Mouse (Mus musculus) splenic B cell, adult 2 months (primary cell): Measurements from ENCODE around the gene Gigyf1.

Experiments
- DNase-seq: peaks from one replicate; pipeline ENCODE4 v3.0.0-alpha.2; 2011; ENCODE audit warnings: low read depth, low spot score
- H3K27me3 ChIP-seq: 2 replicates; pipeline ENCODE4 v1.6.1; 2012; ENCODE audit warnings: mild to moderate bottlenecking, low read length, moderate library complexity, mixed read lengths; ENCODE audit not compliant: control insufficient read depth, poor library complexity, insufficient read depth, severe bottlenecking
- H3K36me3 ChIP-seq: 2 replicates; pipeline ENCODE4 v1.6.1; 2012; ENCODE audit warnings: mild to moderate bottlenecking, low read length, moderate library complexity, mixed read lengths; ENCODE audit not compliant: control insufficient read depth, poor library complexity, insufficient read depth, severe bottlenecking

Gigyf1 gene

DNA sequence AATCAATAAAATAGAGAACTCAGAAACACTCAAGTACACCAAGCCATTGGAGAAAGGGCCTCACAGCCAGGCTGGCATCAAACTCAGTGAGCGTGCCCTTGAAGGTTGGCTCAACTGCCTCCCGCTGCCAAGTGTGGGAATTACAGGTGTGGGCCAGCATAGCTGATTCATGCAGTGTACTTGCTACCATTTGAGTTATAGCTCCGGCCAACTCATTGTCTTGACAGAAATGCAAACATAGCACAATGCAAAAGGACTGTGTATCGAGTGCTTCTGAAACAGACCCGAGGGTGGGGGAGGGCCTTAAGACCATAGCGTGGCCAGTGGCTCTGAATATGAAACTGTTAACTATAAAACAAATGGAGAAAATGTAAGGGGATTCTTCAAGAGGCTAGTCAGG, 14.3 kb upstream of the Gigyf1 start:
- DNase-seq, result peak; percentile 33
- H3K36me3 ChIP-seq, result 0 out of 2 replicates have a peak, but pooled peaks cover 3% of the 10 kb centered on the region
- no peaks in the 10 kb centered on the region for H3K27me3 ChIP-seq

DNA sequence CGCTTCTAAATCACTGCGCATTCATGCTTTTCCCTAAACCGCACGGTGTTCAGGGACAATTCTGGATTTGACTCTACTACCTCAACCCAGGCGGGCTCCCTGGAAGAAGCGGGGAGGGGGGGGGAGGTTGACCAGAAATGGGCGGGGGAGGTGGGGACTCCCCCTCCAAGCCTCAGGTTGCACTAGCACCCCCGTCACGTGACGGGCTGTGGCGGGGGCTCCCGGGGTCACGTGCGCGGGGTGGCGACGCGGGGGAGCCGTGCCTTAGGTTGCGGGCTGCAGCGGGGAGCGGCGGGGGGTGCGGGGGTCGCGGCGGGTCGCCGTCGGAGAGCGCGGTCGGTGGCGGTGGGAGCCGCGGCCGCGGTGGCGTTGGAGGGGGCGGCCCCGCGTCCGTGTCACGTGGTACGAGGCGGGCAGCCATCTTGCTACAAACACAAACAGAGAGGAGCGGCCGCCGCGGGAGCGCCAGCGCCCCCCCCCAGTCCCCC, 8.3 kb upstream of the Gigyf1 start:
- Histone ChIP-seq H3K27me3 (no peaks in the 10 kb centered on the region), H3K36me3 (no peaks in the 10 kb centered on the region)
- peak; percentile 78 for DNase-seq

DNA sequence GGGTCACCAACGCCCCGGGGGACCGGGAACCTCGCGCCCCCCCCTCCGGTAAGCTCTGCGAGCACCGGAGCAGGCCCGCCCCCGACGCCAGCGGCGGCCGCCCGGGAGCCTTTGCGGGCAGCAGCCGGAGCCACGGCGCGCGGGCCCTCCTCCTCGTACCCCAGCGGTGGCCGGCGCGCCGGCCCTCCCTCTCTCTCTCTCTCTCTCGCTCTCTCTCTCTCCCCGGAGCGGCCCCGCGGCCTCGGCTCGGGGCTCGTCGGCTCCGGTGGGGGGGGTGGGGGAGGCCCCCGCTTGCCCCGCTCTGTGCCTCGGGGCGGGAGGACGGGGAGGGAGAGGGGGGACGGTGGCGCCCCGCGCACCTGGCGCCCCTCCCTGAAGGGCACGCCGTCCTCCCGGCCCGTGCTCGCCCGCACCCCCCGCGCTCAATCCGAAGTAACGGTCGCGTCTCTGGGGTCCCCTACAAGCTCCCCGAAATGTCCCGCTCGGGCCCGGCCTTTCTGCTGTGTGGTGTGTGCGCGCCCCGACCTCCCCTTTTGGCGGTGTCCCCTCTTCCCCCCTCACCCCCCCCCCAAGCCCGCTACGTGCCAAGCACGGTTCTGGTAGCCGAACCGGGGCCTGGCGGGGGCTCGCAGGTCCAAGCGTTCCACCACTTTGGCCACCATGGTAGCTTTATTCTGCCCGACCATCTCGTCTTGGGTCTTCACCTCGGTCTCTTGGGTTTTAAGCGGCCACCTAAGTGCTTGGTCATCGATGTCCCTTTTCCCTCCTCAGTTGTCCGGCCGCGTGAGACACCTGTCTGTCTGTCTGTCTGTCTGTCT, 7.6 kb upstream of the Gigyf1 start:
- H3K36me3 ChIP-seq, result no peaks in the 10 kb centered on the region
- DNase-seq, result peak; percentile 47

DNA sequence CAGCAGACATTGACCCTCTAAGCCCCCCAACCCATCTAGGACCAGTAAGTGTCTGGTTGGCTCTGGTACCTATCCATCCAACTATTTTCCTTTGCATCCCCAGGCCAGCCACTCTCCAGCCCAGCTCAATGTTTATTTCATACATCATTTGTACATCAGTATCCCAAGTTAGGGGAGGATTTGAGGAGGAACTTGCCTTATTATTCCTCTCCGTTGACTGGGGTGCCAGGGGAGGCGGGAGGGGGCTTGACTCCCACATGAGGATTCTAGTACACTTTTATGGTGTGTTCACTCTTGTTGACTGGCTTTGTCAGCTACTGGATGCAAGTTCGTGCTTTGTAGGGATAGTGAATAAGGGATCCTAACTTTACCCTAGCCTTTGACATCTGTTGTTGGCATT, 6.6 kb upstream of the Gigyf1 start:
- H3K36me3 ChIP-seq, result no peaks in the 10 kb centered on the region
- H3K27me3 ChIP-seq, result no peaks in the 10 kb centered on the region
- DNase-seq, result no peak

More for the DNA sequence above, 7.6 kb upstream of the Gigyf1 start:
- H3K27me3 ChIP-seq, result no peaks in the 10 kb centered on the region

DNA sequence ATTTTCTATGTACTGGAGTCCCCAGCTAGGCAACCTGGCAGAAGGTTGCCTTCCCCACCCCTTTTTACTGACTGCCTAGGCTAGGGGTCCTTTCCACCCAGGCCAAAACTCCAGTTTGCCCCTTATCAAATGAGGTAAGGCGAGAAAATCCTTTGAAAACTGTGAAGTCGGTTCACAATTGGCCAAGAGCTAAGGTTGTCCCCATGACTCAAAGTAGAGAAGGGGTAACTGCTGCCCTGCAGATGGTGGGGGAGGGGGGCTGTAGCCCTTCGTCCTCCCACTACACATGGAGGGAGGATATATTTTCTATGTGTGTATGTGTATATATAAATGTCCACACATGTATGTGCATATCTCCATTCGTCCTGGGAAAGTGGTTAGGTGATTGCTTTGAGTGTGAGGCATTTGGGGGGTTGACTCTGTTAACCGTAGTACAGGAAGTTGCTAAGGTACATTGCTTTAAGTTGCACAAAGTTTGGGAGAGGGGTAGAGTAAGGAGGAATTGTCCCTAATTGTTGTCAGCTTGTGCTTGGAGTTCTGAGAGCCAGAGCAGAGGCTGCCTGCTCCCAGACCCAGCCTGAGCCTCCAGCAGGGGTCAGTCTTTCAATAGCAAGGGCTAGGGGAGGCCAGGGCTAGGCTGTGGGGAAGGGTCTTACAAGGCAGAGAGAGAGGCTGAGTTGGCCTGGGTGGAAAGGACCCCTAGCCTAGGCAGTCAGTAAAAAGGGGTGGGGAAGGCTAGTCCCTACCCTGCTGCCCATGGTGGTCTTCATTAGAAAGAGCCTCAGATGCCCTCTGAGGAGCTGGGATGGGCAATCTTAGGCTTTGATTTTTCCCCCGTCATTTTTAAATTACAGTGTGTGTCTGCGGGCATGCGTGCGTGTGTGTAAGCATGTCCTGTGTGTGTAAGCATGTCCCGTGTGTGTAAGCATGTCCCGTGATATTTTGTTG, 5.2 kb upstream of the Gigyf1 start:
- Histone ChIP-seq H3K36me3 (no peaks in the 10 kb centered on the region), H3K27me3 (no peaks in the 10 kb centered on the region)
- DNase-seq, result peak; percentile 39

DNA sequence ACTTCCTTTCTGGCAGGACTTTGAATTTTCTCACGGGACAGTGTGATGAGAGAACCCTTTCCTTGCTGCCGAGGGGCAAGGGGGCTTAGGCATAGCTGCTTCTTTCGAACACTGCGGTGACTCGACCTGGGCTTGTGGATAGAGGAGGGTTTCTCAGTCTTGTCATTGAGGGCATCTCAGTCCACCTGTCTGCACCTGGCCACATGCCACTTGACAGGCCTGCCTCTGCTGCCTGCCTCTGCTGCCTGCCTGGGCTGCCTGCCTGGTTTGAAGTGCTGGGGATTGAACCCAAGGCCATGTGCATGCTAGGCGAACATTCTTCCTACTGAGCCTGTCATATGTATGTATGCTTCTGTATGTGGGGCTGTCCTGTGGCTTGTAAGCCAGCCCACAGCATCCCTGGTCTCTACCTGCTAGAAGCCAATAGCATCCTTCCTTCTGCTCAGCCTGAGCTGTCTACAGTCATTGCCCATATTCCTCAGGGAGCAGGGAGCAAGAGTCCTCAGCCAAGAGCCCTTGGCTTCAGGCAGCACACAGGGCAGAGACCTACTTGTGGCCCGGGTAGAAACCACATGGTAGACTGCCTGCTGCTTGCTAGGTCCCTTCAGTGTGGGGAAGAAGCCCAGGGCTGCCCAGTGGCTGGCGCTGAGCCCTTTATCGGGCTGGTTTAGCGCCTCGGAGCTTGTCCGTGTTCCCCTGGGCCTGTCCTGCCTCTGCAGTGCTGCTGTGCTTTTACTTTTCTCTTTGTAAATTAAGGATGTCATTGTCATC, 4.2 kb upstream of the Gigyf1 start:
- DNase-seq, result no peak
- H3K36me3 ChIP-seq, result peaks cover under 1% of the 10 kb centered on the region; the same call in 1 of the 2 replicates
- no peaks in the 10 kb centered on the region for H3K27me3 ChIP-seq

DNA sequence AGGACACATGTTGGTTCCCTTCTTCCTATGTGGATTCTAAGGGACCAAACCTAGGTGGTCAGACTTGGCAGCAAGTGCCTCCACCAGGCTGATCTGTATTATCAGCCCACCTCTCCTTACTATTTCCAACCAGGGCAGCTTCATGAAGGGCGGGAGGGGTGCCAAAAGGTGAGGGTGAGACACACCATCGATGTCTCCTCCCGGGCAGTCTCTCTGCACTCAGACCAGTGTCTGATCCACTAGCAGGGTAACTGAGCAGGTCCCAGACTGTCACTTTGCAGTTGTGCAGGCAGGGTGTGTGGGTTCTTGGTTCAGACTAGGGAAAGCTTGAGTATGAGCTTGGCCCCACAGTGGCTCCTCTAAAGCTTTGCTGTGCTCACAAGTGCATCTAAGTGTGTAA, 3.5 kb upstream of the Gigyf1 start:
- DNase-seq, result no peak

DNA sequence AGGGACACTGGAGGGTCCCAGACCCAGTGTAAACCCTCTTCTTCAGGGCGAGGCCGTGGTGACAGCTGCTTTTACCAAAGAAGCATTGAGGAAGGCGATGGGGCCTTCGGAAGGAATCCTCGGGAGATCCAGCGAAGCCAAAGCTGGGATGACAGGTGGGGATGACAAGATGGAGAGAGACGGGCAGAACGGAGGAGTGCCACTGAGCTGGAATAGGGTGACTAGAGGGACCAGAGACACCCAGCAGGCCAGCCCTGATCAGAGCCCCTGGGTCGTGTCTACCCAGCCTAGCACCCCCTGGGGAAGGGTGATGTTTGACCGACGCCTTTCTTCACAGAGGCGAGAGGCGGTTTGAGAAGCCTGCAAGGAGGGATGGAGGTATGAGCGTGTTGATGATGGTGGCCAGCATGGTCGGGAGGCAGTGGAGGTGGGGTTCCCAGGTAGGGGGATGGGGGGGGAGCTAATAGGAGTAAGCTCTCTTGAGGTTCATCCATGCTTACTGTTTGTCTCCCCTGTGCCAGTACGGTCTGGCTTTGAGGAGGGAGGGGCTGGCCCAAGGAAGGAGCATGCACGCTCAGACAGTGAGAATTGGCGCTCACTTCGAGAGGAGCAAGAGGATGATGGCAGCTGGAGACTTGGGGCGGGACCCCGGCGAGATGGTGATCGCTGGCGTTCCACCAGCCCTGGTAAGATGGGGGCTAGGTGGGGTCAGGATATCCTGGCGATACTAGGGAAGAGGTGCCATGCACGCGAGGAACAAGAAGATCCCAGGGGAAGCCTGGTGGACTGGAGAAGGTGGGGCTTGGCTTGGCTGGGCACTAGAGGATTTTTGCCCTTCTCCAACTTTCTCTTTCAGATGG, 1.6 kb downstream of the Gigyf1 start:
- no peaks in the 10 kb centered on the region for H3K27me3 ChIP-seq
- peaks cover 13% of the 10 kb centered on the region for H3K36me3 ChIP-seq
- DNase-seq, result no peak

More for the DNA sequence above, 3.5 kb upstream of the Gigyf1 start:
- H3K27me3 ChIP-seq, result no peaks in the 10 kb centered on the region
- H3K36me3 ChIP-seq, result peaks cover 3% of the 10 kb centered on the region; the same call in 1 of the 2 replicates

DNA sequence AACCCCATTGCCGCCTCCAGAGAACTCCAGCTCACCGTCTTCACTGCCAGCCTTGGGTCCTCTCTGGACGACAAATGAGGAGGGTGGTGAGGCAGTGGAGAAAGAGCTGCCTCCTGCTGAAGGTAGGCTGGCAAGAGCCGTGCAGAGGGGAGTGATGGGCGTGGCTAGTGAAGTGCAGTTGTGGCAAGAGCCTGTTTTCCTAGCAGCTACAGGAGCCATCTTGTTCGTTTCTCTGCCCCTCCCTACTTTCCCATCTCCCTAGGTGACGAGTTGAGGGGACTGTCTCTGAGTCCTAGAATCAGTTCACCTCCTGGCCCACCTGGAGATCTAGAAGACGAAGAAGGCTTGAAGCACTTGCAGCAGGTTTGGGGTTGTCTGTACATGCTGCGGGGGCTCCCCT, 3.5 kb downstream of the Gigyf1 start:
- Histone ChIP-seq H3K27me3 (no peaks in the 10 kb centered on the region), H3K36me3 (peaks cover 18% of the 10 kb centered on the region)
- no peak for DNase-seq

DNA sequence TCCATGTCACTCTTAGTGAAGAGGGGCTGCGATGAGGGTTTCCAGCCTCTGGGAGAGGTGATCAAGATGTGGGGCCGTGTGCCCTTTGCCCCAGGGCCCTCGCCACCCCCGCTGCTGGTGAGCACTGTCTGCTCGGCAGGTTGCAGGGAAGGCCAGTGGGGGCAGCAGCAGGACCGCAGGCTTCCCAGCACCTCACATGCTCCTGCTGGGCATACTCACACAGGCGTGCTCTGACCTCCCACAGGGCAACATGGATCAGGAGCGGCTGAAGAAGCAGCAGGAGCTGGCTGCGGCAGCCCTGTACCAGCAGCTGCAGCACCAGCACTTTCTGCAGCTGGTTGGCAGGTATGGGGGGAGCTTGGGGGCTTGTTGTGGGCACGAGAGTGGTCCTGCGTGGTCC, 4.4 kb downstream of the Gigyf1 start:
- H3K27me3 ChIP-seq, result no peaks in the 10 kb centered on the region
- peaks cover 22% of the 10 kb centered on the region for H3K36me3 ChIP-seq
- no peak for DNase-seq

DNA sequence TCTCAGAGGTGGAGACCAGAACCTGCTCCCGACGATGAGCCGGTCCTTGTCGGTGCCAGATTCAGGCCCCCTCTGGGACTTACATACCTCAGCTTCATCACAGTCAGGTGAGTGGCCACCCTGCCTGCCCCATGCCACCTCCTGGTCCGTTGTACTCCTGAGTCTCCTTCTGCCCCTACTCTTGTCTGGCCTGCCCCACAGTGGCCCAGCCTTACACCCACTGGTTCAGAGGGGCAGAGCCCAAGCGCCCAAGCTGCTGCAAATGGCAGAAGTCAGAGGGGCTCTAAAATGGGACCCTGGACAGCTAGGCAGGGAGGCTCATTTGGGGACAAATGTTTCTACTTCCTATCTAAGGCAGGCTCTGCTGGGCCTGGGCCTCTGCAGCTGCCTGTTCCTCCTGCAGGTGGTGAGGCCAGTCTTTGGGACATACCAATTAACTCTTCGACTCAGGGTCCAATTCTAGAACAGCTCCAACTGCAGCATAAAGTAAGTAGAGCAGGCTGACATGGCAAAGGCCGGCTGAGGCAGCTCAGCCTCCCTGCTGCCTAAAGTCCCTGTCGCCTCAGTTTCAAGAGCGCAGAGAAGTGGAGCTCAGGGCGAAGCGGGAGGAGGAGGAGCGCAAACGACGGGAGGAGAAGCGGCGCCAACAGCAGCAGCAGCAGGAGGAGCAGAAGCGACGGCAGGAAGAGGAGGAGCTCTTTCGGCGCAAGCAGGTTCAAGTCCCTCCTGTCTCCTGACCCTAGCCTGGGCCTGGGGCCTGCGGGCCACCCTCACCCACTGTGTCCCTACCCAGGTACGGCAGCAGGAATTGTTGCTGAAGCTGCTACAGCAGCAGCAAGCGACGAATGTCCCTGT, 5.3 kb downstream of the Gigyf1 start:
- H3K27me3 ChIP-seq, result no peaks in the 10 kb centered on the region
- DNase-seq, result no peak
- H3K36me3 ChIP-seq, result peaks cover 25% of the 10 kb centered on the region

DNA sequence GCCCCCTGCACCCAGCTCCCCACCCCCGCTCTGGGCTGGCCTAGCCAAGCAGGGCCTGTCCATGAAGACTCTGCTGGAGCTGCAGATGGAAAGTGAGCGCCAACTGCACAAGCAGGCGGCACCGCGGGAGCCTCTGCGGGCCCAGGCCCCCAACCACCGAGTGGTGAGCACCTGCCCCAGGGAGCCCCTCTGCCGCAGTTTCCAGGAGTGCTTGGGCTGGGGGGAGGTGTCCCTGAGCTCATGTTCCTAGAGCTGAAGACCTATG, 5.8 kb downstream of the Gigyf1 start:
- Histone ChIP-seq H3K36me3 (peaks cover 28% of the 10 kb centered on the region), H3K27me3 (no peaks in the 10 kb centered on the region)
- no peak for DNase-seq

DNA sequence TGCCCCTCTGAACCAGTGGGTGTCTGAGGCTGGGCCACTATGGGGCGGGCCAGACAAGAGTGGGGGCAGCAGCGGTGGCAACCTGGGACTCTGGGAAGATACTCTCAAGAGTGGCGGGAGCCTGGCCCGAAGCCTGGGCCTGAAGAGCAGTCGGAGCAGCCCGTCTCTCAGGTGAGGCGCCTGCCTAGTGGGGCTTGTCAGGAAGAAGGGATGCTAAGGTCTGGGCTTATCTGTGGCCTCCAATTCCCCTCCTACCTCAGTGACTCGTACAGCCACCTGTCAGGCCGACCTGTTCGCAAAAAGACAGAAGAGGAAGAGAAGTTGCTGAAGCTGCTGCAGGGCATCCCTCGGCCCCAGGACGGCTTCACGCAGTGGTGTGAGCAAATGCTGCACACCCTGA, 6.3 kb downstream of the Gigyf1 start:
- no peaks in the 10 kb centered on the region for H3K27me3 ChIP-seq
- DNase-seq, result no peak
- H3K36me3 ChIP-seq, result peaks cover 25% of the 10 kb centered on the region
